Mouse (Mus musculus) ES-Bruce4 (cell line): ENCODE results near the gene Phactr1.

Experiments
- CTCF ChIP-seq: IDR thresholded peaks from one replicate; pipeline ENCODE4 v1.8.1; 2011; ENCODE audit warnings: low read depth, low read length
- POLR2A ChIP-seq: IDR thresholded peaks from one replicate; pipeline ENCODE4 v1.8.1; 2011; ENCODE audit warnings: low read length; ENCODE audit not compliant: insufficient read depth

GRCm38 (mm10) chr13:42692233-42692632, 11.8 kb downstream of the Phactr1 start:
- no peak for TF ChIP-seq CTCF
- TF ChIP-seq POLR2A: no peak
